Mouse (Mus musculus) erythroblast, embryonic 14.5 days (primary cell): ENCODE measurements around the gene Cryz.

Experiments
- GATA1 ChIP-seq: IDR thresholded peaks from 2 replicates; pipeline ENCODE4 v1.6.1; 2012; ENCODE audit warnings: low read length, inconsistent platforms, mixed read lengths
- TAL1 ChIP-seq: IDR thresholded peaks from 3 replicates; pipeline ENCODE4 v1.6.1; 2012; ENCODE audit warnings: low read length, inconsistent platforms, mixed read lengths

- TF ChIP-seq TAL1: no peak
- no peak for TF ChIP-seq GATA1
Observed at GRCm38 (mm10) chr3:154649411-154650285, 53.1 kb downstream of the Cryz start.
